Mouse (Mus musculus) lung, embryonic 14.5 days (tissue): Measurements from ENCODE around the gene Snx22. TPM values are rescaled to one million over a fixed set of nuclear protein-coding genes. Genes with fewer than 3 reads are reported as not detected.

Experiments used
- ATAC-seq: fragments of 200-750 bp; cut with Nextera tagmentation; 2 replicates; pipeline ENCODE4 v1.8.0; 2017; ENCODE audit warnings: mild to moderate bottlenecking, moderate TSS enrichment, moderate library complexity; ENCODE audit not compliant: insufficient read depth
- DNase-seq: peaks from one replicate; pipeline ENCODE4 v3.0.0-alpha.2; 2015
- H3K27ac ChIP-seq: fragments of 300-500 bp; sonication (generic); 2 replicates; pipeline ENCODE4 v1.5.1; 2014; ENCODE audit warnings: low read depth, mild to moderate bottlenecking, moderate library complexity
- H3K27me3 ChIP-seq: fragments of 300-500 bp; sonication (generic); 2 replicates; pipeline ENCODE4 v1.6.1; 2014; ENCODE audit warnings: low read length, control low read depth; ENCODE audit not compliant: insufficient read depth
- H3K36me3 ChIP-seq: fragments of 300-500 bp; sonication (generic); 2 replicates; pipeline ENCODE4 v1.6.1; 2014; ENCODE audit warnings: control low read depth; ENCODE audit not compliant: insufficient read depth
- H3K4me1 ChIP-seq: fragments of 300-500 bp; sonication (generic); 2 replicates; pipeline ENCODE4 v1.6.1; 2014; ENCODE audit warnings: antibody characterized with exemption, control low read depth; ENCODE audit not compliant: insufficient read depth
- H3K4me2 ChIP-seq: fragments of 300-500 bp; sonication (generic); 2 replicates; pipeline ENCODE4 v1.6.1; 2014; ENCODE audit warnings: mild to moderate bottlenecking
- H3K4me3 ChIP-seq: fragments of 300-500 bp; sonication (generic); 2 replicates; pipeline ENCODE4 v1.5.1; 2014; ENCODE audit warnings: low read depth, low read length
- H3K9ac ChIP-seq: fragments of 300-500 bp; sonication (generic); 2 replicates; pipeline ENCODE4 v1.6.1; 2014
- H3K9me3 ChIP-seq: fragments of 300-500 bp; sonication (generic); 2 replicates; pipeline ENCODE4 v1.6.1; 2016; ENCODE audit warnings: low read depth, low read length, control low read depth
- CTCF ChIP-seq: IDR thresholded peaks from 2 replicates; pipeline ENCODE4 v1.5.1; 2016; ENCODE audit warnings: antibody characterized with exemption, low read depth
- WGBS: fragments of 180-500 bp; shearing (Covaris S2); extraction: QIAGEN DNeasy Blood & Tissue Kit; methylation state at CpG from one replicate; pipeline ENCODE4 v1.1.7; 2014; 5-methylcytosine and 5-hydroxymethylcytosine counted together
- polyA plus RNA-seq: library from polyadenylated mRNA; unstranded; fragments of >200 nt; fragmentation: Nextera tagmentation; extraction: Ambion mirVana; gene quantifications from 2 replicates; pipeline ENCODE4 v1.2.1, GENCODE M21; 2014

The Snx22 gene
- polyA plus RNA-seq, 1 experiment from 2014 or later, result 11.0 TPM

GRCm38 (mm10) chr9:66049931-66050601, 19.5 kb downstream of the Snx22 start:
- Histone ChIP-seq H3K9me3 (no peaks in the 10 kb centered on the region), H3K4me2 (no peak overlapping the region), H3K4me3 (no peak overlapping the region), H3K9ac (no peak overlapping the region), H3K4me1 (no peaks in the 10 kb centered on the region), H3K27me3 (no peaks in the 10 kb centered on the region), H3K36me3 (no peaks in the 10 kb centered on the region), H3K27ac (0 out of 2 replicates have a peak overlapping the region, but pooled peaks have one; percentile 2)
- ATAC-seq, result no peak
- no peak for DNase-seq
- WGBS, result 62% methylated on average over 6 of the region's 6 CpGs
- TF ChIP-seq CTCF, result peak; percentile 22; the same call in 1 of the 2 replicates

GRCm38 (mm10) chr9:66043241-66043640, 26.3 kb downstream of the Snx22 start:
- TF ChIP-seq CTCF, result no peak
- WGBS, result 93% methylated on average over 3 of the region's 3 CpGs
- no peaks in the 10 kb centered on the region for H3K27me3 ChIP-seq
- H3K36me3 ChIP-seq, result peaks cover 21% of the 10 kb centered on the region; the same call in 1 of the 2 replicates
- DNase-seq (no peak), ATAC-seq (no peak)
- no peaks in the 10 kb centered on the region for H3K9me3 ChIP-seq
- no peaks in the 10 kb centered on the region for H3K4me1 ChIP-seq
- H3K4me3 ChIP-seq, result no peak overlapping the region
- no peak overlapping the region for H3K4me2 ChIP-seq
- H3K27ac ChIP-seq, result no peak overlapping the region
- H3K9ac ChIP-seq, result no peak overlapping the region

- Histone ChIP-seq H3K27me3 (no peaks in the 10 kb centered on the region), H3K9ac (no peak overlapping the region), H3K4me2 (no peak overlapping the region), H3K4me3 (no peak overlapping the region), H3K9me3 (no peaks in the 10 kb centered on the region), H3K36me3 (peaks cover 24% of the 10 kb centered on the region; the same call in 1 of the 2 replicates), H3K27ac (no peak overlapping the region), H3K4me1 (no peaks in the 10 kb centered on the region)
- DNase-seq (no peak), ATAC-seq (no peak)
- WGBS, result 46% methylated on average over 4 of the region's 4 CpGs
- TF ChIP-seq CTCF, result no peak
Measured at GRCm38 (mm10) chr9:66042331-66042730, 27.2 kb downstream of the Snx22 start.

GRCm38 (mm10) chr9:66040801-66041200, 28.7 kb downstream of the Snx22 start:
- Histone ChIP-seq H3K4me1 (no peaks in the 10 kb centered on the region), H3K4me3 (no peak overlapping the region), H3K4me2 (no peak overlapping the region), H3K9me3 (no peaks in the 10 kb centered on the region), H3K27ac (no peak overlapping the region), H3K36me3 (peaks cover 27% of the 10 kb centered on the region; the same call in 1 of the 2 replicates), H3K27me3 (no peaks in the 10 kb centered on the region), H3K9ac (no peak overlapping the region)
- ATAC-seq (no peak), DNase-seq (no peak)
- TF ChIP-seq CTCF, result no peak
- WGBS, result 76% methylated on average over 3 of the region's 3 CpGs

- DNase-seq (no peak), ATAC-seq (no peak)
- no peak for TF ChIP-seq CTCF
- Histone ChIP-seq H3K27ac (no peak overlapping the region), H3K4me1 (no peaks in the 10 kb centered on the region), H3K36me3 (peaks cover 31% of the 10 kb centered on the region; the same call in 1 of the 2 replicates), H3K9ac (no peak overlapping the region), H3K4me3 (no peak overlapping the region), H3K27me3 (no peaks in the 10 kb centered on the region), H3K4me2 (no peak overlapping the region), H3K9me3 (no peaks in the 10 kb centered on the region)
- WGBS, result 88% methylated on average over 4 of the region's 4 CpGs
Measured at GRCm38 (mm10) chr9:66039290-66039689, 30.2 kb downstream of the Snx22 start.

- DNase-seq (no peak), ATAC-seq (no peak)
- no peak for TF ChIP-seq CTCF
- Histone ChIP-seq H3K4me1 (no peaks in the 10 kb centered on the region), H3K9me3 (no peaks in the 10 kb centered on the region), H3K4me2 (no peak overlapping the region), H3K27me3 (no peaks in the 10 kb centered on the region), H3K36me3 (peaks cover 32% of the 10 kb centered on the region; the same call in 1 of the 2 replicates), H3K9ac (no peak overlapping the region), H3K4me3 (no peak overlapping the region), H3K27ac (no peak overlapping the region)
- 87% methylated on average over 4 of the region's 4 CpGs for WGBS
Measured at GRCm38 (mm10) chr9:66038581-66038980, 30.9 kb downstream of the Snx22 start.

- H3K27ac ChIP-seq, result no peak overlapping the region
- H3K9ac ChIP-seq, result no peak overlapping the region
- no peak overlapping the region for H3K4me3 ChIP-seq
- no peaks in the 10 kb centered on the region for H3K9me3 ChIP-seq
- ATAC-seq (no peak), DNase-seq (no peak)
- 82% methylated on average over 4 of the region's 4 CpGs for WGBS
- no peak overlapping the region for H3K4me2 ChIP-seq
- no peaks in the 10 kb centered on the region for H3K27me3 ChIP-seq
- H3K4me1 ChIP-seq, result no peaks in the 10 kb centered on the region
- H3K36me3 ChIP-seq, result peaks cover 36% of the 10 kb centered on the region; the same call in 1 of the 2 replicates
- no peak for TF ChIP-seq CTCF
Measured at GRCm38 (mm10) chr9:66038082-66038481, 31.4 kb downstream of the Snx22 start.
